Mouse (Mus musculus) heart, adult 8-10 months (tissue): ENCODE measurements around the gene Btbd35f6. TPM values are rescaled to one million over a fixed set of nuclear protein-coding genes. Genes with fewer than 3 reads are reported as not detected.
"Not testable (repeated sequence)": the region's sequence is repeated elsewhere in the genome, so short reads cannot be mapped to it uniquely, and the experiment has no call there.

Experiments used
- DNase-seq: peaks from one replicate; pipeline ENCODE4 v3.0.0; 2022; ENCODE audit warnings: low spot score
- total RNA-seq, 4 experiments: library from RNA; stranded (reverse); gene quantifications; 2 replicates each; pipeline ENCODE4 v1.2.4; 2022

Btbd35f6 gene
- total RNA-seq = not detected

- not testable (repeated sequence) for DNase-seq
Observed at GRCm38 (mm10) chrX:33956440-33956839, at the start of gene Btbd35f6. TSS of gene Btbd35f6 (minus strand) at chrX:33956540.

DNA sequence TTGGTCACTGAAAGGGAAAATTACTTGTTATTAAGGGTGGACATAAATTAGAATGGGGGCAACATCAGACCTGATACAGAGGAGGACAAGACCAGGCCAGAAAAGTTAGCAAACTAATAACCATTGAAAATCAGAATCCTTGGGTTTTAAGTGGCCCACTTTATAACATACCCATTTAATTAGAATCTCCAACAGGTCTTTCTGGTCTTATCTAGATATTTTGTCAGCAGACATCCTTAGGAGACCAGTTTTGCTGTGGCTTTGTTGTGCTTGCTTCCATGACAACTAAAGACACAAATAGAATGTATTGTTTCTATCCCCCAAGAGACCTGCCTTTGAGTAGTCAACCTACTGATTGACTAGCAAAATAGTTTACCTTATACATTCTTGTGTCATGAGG is 30.4 kb upstream of the Btbd35f6 start, which contains the start of gene Gm21870:
Gene Gm21870 (minus strand): TSS at position 101 of the 400 bp plus-strand sequence.
- DNase-seq = not testable (repeated sequence)

DNA sequence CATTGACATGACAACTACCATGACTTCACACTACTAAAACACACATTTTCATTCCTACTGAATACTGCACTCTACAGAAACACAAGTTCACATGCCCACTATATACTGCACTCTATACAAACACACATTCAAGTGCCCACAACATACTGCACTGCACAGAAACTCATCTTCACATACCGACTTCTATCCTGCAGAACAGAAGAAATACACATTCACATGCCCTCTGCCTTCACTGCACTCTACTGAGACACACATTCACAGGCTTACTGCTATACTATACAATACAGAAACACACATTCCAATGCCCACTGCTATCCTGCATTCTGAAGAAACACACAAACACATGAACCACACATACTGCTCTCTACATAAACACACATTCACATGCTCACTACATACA is 26.1 kb downstream of the Btbd35f6 start:
- not testable (repeated sequence) for DNase-seq

DNA sequence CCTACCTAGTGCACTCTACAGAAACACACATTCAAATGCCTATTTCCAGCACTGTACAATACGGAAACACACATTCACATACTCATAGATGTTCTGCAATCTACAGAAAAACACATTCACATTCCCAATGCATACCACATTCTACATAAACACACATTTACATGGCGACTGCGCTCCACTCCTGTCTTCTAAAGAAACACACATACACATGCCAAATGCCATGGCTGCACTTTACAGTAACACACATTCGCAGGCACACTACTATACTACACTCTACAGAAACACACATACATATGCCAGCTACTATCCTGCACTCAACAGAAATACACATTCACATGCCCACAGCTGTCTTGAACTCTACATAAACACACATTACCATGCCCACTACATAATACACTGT is 28.1 kb downstream of the Btbd35f6 start:
- not testable (repeated sequence) for DNase-seq

- not testable (repeated sequence) for DNase-seq
Observed at GRCm38 (mm10) chrX:33926344-33926743, 30.0 kb downstream of the Btbd35f6 start.

DNA sequence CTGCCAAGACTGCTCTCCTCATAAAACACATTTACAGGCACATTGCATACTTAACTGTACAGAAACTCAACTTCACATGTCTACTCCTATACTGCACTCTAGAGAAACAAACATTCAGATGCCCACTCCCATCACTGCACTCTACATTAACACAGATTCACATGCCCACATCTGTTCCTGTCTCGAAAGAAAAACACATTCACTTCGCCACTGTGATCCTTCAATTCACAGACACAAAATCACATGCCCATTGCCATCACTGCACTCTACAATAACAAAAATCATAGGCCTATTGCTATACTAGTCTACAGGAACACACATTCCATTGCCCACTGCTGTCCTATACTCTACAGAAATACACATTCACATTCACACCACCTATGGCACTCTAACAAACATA is 30.9 kb downstream of the Btbd35f6 start:
- DNase-seq = not testable (repeated sequence)

Other genes with a start within 250 kb of the Btbd35f6 start
- not detected for gene Gm21870, start 30.3 kb upstream of the Btbd35f6 start, total RNA-seq
- not detected for gene Btbd35f9, start 205.0 kb upstream of the Btbd35f6 start, total RNA-seq